Mouse (Mus musculus): ENCODE measurements at regions not wholly inside any gene's neighbourhood (a gene's known extent, or its start where the extent isn't known, plus 50 kb on each side); places are given as distances from the start of the nearest gene placed in this dataset.

DNA sequence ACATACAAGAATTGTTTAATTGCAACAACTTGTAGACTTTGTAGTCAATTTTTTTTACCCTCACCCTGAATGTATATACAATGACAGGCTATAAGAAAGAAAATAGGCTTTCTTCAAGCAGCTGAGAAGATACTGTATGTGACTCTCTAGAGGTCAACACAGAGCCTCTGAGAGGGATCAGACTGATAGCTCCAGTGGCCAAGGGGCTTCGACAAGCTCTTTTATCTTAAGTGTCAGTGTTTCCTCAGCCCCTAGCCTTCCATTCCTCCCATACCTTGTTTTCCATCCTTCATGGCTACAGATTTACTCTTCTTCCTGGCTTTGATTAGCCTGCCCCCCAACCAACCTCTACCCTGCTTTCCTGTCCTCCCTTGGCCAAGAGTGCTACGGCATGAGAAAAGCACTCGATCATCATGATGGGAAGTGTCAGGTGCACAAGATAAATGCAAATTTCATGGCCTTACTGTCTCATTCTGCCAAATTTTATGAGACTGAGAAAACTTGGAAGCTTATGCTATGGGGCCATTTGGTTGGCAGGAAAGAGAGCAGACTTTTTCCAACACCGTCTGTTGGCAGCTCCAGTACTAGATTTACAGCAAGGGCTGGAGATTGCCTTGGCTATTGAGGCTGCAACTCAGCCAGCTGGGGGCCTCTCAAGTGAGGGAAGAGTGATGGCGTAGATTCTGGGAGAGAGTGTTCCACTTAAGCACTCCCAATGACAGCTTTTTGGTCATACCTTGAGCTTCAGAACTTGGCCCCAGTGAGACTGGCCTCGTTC lies 484.3 kb upstream of the Etaa1 start:
- DNase-seq (ENCODE audit: low read depth, low spot score), result peak; percentile 62

GRCm38 (mm10) chr11:18421076-18421475 lies 467.4 kb upstream of the Etaa1 start:
- no peak for DNase-seq (ENCODE audit: low read depth, low spot score)

DNA sequence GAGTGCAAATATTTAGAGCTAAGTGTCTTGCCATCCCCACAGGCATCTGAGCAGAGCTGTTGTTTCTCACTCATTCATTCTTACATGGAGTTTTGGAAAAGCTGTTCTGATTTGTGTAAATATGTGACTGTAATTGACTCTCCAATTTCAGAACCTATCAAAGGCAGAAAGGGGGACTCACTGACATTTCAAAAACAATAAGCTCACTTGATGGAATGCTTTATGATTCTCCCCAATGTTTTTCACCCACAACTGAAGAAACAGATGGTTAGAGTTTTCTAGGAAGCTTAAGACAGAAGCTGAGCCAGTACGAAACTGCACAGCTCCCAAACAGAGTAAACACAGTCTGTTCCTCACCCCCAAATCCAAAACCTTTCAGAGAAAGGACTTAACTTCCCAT lies 460.1 kb upstream of the Etaa1 start:
- peak; percentile 69 for DNase-seq (ENCODE audit: low read depth, low spot score)

DNA sequence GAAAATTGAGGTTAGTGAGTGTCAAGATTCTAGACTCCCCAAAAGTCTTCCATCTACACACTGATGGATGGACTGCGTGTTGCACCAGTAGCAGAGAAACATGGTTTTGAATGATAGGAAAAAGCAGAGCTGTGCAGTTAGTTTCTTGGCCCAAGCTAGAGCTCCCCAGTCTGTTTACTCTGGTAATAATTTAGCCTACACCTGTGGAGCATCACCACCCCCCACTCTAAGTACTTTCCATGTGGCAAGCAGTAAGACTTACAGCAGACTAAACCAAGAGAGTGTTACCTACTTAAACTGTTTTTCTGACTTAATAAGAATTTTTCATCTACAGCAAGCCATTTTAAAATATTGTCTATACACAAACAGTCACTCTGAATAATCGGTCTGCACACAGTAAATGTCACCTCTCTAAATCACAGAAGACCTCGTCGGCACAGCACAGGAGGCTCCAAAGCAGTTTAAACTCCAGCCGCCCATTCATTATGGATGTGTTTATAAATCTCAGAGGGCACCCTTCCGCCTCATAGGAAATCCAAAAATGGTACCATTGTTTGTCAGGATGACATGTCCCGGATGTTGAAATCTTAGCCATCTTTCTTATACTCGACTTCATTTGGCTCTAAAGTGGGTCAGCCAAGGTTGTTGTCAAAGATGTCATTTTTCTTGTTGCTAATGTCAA lies 454.5 kb upstream of the Etaa1 start:
- no peak for DNase-seq (ENCODE audit: low read depth, low spot score)

DNA sequence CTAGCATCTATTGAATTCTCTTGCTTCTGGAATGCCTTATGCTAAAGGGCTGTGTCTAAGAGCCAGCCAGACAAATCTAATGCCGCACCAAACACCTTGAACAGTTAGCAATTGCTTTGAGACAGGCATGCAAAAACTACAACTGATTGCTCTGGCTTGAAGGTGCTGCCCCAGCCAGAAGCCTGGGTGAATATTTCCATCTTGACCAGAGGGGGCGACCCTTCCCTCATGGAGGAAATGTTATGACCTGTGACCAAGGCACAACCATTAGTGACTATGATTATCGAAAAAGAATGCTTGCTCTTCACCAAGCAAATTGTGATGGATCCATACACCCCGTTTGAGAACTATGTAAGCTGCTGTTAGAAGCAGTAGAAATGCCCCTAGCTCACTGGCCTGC lies 445.9 kb upstream of the Etaa1 start:
- DNase-seq (ENCODE audit: low read depth, low spot score), result no peak

DNA sequence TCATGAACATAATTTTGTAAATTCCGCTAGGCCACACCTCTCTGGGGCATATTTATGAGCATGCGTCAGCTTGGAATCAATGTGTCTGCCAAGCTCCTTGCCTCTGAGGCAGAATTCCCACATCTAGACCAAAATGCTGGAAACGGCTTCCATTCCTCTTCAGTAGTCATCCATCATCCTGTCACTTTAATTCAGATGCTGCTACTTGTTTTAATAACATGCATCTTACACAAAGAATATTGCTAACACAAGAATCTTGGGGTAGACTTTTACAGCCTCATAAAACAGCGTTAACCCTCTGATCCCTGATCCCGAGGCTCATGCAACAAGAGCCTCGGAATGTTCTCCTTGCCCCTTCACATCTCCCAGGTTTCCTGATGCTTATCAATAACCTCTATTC lies 442.7 kb upstream of the Etaa1 start:
- DNase-seq (ENCODE audit: low read depth, low spot score), result no peak

GRCm38 (mm10) chr11:18395631-18396030 lies 442.0 kb upstream of the Etaa1 start:
- no peak for DNase-seq (ENCODE audit: low read depth, low spot score)

DNA sequence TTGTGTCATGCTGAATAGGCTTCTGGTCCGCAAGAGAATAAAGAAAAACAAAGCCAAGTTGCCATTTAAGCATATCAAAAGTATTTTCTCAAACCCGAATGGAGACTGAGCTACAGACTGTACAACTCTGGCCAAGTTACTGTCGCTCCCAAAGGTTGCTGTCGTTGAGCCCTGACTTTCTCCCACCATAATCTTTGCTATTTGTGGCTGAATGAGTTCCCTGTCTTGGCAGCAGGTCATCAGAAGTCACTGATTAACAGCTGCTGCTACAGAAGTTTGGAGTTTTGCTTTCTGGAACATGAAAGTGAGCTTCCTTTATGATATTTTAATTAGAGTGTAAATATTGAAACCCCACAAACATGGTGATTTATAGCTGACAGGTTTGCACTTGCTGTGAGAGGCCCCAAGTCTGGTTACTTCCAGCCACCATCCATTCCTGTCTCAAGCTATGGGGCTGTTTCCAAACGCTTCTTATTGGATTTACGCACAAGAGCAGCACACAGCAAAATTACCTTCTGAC lies 419.2 kb upstream of the Etaa1 start:
- no peak for DNase-seq (ENCODE audit: low read depth, low spot score)

GRCm38 (mm10) chr11:18371304-18371703 lies 417.6 kb upstream of the Etaa1 start:
- no peak for DNase-seq (ENCODE audit: low read depth, low spot score)

DNA sequence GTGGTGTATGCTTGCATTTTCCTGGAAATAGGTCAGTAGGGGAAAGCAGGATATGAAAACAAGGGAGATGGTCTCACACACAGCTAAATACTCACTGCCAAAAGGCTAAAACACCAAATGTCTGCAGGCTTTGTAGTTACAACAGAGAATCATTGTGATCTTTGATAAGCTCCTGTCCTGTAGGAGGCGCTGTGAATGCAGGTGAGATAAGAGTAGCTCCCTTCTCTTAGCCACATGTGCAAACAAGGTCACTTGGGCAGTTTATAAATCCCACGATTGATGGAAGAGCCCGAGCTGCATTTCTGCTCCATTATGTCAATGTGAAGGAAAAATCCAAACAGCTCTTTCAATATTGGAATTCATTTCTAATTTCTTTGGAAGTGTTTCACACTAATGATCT lies 417.2 kb upstream of the Etaa1 start:
- no peak for DNase-seq (ENCODE audit: low read depth, low spot score)

DNA sequence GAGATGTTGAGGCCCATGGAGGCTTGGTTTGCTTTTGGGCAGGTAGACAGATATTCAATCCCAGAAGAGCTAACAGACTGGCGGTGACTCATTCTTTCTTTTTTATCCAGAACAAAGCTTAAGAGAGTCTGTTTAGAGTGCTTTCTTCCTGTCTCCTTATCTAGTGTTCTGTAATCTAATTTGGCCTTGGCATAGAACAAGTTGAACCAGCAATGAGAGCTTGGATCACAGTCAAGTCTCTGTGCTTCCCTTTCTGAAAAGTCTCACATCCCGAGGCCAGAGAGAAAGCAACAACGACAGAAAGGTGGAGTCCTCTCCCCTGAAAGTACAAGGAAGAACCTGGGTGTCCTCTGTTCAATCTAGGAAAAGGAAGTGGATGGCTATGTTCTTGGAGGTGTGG lies 401.2 kb upstream of the Etaa1 start:
- DNase-seq (ENCODE audit: low read depth, low spot score), result no peak

DNA sequence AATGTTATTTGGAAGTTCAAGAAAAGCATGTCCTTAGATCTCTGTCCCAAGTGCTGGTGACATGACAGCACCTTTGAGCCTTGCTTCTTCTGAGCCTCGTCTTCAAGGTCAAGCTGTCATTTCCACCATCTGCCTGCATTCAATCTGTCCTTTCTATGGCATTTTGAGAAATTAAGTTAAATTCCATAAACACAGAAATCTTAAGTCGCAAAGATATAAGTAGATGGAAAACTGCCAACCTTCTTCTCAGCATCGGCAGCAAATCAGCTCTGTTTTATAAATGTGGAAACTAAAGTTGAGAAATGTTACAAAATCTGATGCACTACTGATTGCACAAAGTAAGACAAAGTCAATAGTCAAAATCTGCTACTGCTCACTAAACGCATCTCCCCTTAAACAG lies 400.5 kb upstream of the Etaa1 start:
- DNase-seq (ENCODE audit: low read depth, low spot score), result no peak

DNA sequence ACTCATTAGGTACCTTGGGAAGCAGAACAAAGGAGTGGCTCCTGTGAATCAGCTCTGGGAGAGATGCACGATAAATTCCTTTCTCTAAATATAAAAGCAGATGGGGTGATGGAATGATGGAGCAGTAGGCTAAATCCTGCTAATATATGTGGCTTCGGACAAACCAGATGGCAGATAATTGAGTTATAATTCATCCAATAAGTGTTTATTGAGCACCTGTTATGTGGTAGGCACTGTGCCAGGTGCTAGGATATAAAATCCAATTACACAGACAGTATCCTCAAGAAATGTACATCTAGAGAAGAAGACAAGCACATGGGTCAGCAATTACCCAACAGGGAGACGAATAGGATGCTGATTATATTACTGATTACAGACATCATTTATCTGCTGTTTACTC lies 394.2 kb upstream of the Etaa1 start:
- no peak for DNase-seq (ENCODE audit: low read depth, low spot score)

DNA sequence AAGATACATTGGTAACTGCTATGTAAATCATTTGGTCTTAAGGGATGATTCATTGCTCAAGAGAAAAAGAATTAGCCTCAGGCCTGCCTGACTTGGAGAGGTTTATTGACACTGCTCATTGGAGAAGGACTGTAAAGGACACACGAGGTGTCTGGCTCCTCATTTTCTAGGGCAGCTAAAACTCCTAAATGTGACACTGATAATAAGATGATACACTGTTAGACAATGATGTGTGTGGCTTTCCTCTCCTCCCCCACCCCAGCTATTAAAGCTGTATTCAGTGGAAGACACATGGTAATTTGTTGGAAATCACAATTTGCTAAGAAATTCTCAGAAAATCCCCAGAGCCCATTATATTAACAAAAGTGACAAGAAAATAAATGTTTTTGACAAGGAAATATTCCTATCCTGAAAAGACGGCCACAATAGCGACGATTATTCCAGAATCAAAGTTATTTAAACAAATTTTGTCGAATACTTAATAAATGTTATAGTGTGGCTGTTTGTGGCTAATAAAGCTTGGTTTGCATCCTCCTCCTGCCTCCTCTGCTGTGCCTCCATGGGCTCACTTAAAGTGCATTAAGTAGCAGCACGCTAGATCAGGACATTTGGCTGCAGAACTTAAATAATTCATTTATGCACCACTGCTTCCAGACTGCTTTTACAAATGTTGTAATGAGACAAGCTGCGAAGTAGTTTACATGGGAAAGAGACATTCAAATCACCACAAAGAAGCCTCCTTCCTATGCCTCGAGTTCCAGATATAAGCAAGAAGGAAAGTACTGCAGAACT lies 360.0 kb upstream of the Etaa1 start:
- DNase-seq (ENCODE audit: low read depth, low spot score), result no peak

DNA sequence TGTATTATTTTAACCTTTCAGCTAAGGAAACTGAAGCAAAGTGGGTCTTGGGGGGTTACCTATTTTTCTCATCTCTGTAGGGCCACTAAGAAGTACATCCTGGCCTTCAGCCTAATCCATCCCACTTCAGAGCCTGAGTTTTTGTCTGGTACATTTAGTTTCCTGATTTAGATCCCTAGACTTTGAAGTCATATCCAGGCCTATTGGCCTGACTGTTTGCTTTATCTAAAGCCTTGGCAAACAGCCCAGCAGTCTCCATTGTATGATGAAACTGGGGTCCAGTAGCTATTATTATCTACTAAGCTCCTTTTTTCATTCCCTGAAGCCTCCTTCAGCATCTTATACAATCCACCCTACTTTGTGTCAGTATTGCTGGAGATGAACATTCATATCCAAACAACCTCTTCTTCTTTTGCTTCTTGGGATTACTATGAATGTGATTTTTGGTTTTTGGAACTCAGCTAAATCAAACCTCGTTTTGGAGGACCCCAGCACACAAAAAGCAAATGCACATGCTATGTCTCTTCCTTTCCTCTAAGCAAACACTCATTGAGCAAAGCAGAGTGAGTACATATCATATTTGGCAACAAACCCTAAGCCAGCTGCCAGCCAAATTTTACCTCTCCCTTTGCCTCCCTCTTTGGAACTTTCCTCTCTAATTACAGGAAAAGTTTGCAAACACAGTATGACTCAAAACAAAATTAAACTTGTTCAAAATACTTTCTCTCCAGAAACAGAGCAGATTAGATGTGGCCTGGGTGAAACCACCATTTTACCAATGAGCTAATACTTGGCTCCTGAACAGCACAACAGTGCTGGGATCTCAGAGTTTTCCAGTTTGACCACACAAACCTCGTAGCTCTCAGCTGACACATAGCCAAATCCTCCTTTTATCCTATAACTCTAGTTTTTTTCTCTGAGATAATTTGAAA lies 342.8 kb upstream of the Etaa1 start:
- DNase-seq (ENCODE audit: low read depth, low spot score), result no peak

- no peak for DNase-seq (ENCODE audit: low read depth, low spot score)
These were observed 325.0 kb upstream of the Etaa1 start for GRCm38 (mm10) chr11:18278585-18279136.

DNA sequence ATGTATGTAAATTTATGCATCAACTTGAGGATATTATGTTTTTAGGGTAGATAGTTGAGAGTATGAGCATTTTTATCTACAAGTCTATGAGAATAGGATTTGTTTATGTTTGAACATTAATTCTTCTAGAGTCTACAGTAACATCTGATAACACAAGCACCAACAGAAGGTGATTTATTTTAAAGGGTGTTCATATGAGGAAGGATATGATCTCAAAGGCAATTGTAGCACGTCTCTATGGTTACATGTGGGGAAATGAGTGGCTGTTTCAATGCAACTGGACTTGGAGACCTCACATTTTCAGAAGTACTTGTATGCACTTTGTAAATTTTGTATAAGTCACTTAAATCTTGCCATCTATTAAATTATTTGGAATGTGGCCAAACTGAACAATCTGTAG lies 318.7 kb upstream of the Etaa1 start:
- no peak for DNase-seq (ENCODE audit: low read depth, low spot score)

- DNase-seq (ENCODE audit: low read depth, low spot score), result peak; percentile 6
These were observed 312.5 kb upstream of the Etaa1 start for GRCm38 (mm10) chr11:18266161-18266560.

- no peak for DNase-seq (ENCODE audit: low read depth, low spot score)
These were observed 309.2 kb upstream of the Etaa1 start for GRCm38 (mm10) chr11:18262901-18263300.

- no peak for DNase-seq (ENCODE audit: low read depth, low spot score)
These were observed 295.6 kb upstream of the Etaa1 start for GRCm38 (mm10) chr11:18249236-18249635.

DNA sequence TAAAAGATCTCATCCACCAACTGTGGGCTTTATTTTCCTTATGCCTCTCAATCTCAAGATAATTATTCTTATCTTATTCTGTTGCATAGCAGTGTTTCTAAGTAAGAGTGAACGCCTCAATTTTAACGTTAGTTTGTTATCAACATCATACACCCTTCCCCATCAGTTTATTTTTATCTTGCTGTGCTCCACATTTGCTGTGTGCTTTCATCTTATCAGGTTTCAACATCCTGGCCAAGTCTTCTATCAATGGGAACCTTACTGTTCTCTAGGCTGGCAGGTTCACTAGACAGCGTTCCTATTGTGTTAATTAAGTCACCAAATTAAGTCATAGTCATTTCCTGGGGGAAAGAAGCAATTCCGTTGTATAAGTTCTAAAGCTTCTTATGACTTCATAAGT lies 263.1 kb upstream of the Etaa1 start:
- no peak for DNase-seq (ENCODE audit: low read depth, low spot score)

Measured in brain, embryonic 18.5 days (tissue).